Mouse (Mus musculus) olfactory bulb, adult 2 months (tissue): ENCODE data around the gene Abcf2. TPM values are rescaled to one million over a fixed set of nuclear protein-coding genes. Genes with fewer than 3 reads are reported as not detected.

Experiments used
- H3K27ac ChIP-seq: fragments of 200-500 bp; 2 replicates; pipeline ENCODE4 v1.5.1; 2012; ENCODE audit warnings: low read depth, low read length; ENCODE audit not compliant: insufficient read depth
- H3K4me1 ChIP-seq: fragments of 200-500 bp; 2 replicates; pipeline ENCODE4 v1.6.1; 2012; ENCODE audit warnings: low read length; ENCODE audit not compliant: control insufficient read depth, insufficient read depth
- H3K4me3 ChIP-seq: fragments of 200-500 bp; 2 replicates; pipeline ENCODE4 v1.5.1; 2012; ENCODE audit warnings: mild to moderate bottlenecking, low read depth, low read length, moderate library complexity; ENCODE audit not compliant: insufficient read depth
- CTCF ChIP-seq: fragments of 200-500 bp; IDR thresholded peaks from 2 replicates; pipeline ENCODE4 v1.5.1; 2012; ENCODE audit warnings: low read depth, mild to moderate bottlenecking, low read length, moderate library complexity; ENCODE audit not compliant: insufficient read depth
- POLR2A ChIP-seq: fragments of 200-500 bp; IDR thresholded peaks from 2 replicates; pipeline ENCODE4 v1.6.1; 2012; ENCODE audit warnings: mild to moderate bottlenecking, low read depth, low read length, moderate library complexity; ENCODE audit not compliant: insufficient read depth
- WGBS: fragments of 180-500 bp; shearing (Covaris S2); methylation state at CpG from one replicate; pipeline ENCODE4 v1.1.7; 2018; 5-methylcytosine and 5-hydroxymethylcytosine counted together
- polyA plus RNA-seq: library from polyadenylated mRNA; stranded (reverse); fragments of >200 nt; gene quantifications from 2 replicates; pipeline ENCODE4 v1.2.4, GENCODE M21; 2012; ENCODE audit warnings: low replicate concordance; ENCODE audit not compliant: missing spikeins, insufficient read depth, insufficient read length

Gene Abcf2
- polyA plus RNA-seq, 1 experiment = not detected

DNA sequence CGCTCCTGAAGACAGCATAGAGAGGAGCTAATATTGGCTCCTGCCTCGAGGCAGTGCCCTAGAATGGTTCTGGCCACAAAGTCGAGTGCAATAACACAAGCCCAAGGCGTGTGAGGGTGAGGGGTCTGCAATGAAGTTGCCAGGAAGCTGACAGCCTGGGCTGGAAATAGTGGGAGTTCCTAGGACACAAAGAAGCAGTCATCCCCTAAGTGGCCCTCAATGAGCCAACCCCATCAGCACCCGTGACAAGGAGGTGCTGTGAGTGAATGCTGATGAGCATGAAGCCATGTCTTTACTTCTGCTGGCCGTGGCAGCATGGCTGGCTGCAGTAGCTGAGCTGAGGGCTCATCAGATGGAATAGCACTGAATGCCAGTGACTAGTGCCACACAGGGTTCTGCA, 37.8 kb upstream of the Abcf2 start:
- peaks cover 36% of the 10 kb centered on the region for H3K4me1 ChIP-seq

GRCm38 (mm10) chr5:24612302-24612649, 35.0 kb upstream of the Abcf2 start:
- H3K4me1 ChIP-seq = peaks cover 41% of the 10 kb centered on the region
- TF ChIP-seq CTCF (no peak), POLR2A (no peak)
- WGBS = 58% methylated on average over 5 of the region's 5 CpGs
- no peak overlapping the region for H3K27ac ChIP-seq
- H3K4me3 ChIP-seq = no peak overlapping the region

More for the DNA sequence above, 37.8 kb upstream of the Abcf2 start:
- no peak overlapping the region for H3K27ac ChIP-seq
- no peak for TF ChIP-seq CTCF
- TF ChIP-seq POLR2A = no peak
- H3K4me3 ChIP-seq = no peak overlapping the region
- WGBS = 59% methylated on average over 6 of the region's 6 CpGs

DNA sequence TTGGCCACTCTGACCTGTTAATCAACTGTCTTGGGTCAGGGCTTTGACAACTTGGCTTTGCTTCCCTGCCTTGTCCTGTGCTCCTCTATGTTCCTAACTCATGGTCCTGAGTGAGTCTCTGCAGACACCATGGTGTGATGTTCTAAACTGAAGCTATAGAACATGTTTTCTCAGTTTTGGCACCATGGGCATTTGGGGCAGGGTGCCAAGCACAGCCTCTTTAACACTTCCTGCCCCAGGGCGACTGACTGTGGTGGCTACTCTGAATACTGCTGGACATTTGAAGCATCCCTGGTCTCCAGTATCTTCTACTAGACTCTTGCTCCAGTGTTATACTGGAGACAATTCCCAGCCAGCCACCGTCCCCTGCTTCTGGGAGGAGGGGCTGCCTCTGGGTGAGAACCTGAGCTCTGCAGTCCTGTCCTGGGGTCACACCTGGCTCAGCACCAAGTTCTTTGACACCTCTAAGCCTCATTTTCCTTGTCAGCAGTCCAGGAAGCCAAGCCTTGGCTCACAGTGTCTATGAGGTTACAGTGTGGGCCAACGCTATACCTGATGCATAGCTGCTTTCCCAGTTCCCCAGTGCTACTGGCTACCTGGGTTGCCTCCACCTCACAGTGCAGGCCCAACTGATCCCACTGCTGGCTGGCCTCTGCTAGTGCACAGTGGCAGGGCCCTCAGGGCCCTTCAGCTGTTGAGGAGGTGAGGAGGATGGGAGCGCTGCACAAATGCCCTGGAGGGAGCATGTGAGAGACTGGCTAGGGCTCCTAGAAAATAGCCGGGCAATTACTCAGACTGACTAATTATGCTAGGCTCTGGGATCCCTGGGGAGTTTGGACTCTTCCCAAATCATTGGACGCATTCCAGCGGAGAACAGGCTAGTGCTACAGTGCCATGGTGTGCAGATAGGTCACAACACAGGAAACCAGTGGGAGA, 34.4 kb upstream of the Abcf2 start:
- 34% methylated on average over 7 of the region's 7 CpGs for WGBS
- Histone ChIP-seq H3K4me3 (no peak overlapping the region), H3K27ac (no peak overlapping the region; the same call in 1 of the 2 replicates), H3K4me1 (peaks cover 44% of the 10 kb centered on the region)
- TF ChIP-seq CTCF = no peak
- no peak for TF ChIP-seq POLR2A

GRCm38 (mm10) chr5:24609388-24609787, 32.1 kb upstream of the Abcf2 start:
- Histone ChIP-seq H3K27ac (no peak overlapping the region), H3K4me3 (no peak overlapping the region), H3K4me1 (peaks cover 44% of the 10 kb centered on the region)
- TF ChIP-seq POLR2A = no peak
- TF ChIP-seq CTCF = no peak
- 77% methylated on average over 5 of the region's 5 CpGs for WGBS

DNA sequence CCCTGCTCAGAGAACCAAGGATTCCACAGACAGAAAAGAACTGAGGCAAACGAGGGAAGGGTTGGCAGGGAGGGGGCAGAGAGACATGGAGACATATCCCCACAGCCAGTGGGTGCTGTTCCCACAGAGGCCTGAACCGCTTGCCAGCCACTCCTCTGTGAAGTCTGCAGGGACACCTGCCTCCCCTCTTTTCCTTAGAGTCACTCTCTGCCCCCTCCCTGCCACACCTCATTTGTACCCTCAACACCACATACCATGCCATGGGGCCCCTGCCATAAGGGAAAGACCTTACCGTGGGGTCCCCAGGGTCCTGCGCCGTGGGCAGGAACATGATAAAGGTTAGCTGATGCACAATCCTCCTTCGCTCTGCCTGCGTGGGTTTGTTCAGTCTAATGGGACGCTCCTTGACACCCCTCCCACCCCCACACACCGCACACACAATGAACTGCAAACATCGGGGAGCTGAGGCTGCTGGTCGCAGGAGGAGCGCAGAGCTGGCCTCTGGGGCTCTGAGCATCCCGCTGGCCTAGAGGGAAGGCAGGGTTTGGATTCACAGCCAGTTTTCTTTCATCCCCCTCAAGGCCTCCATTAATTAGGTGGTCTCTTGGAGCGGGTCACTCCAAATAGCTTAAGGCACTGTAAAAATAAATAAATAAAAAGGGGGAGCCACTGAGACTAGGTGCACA, 28.9 kb upstream of the Abcf2 start:
- peaks cover 52% of the 10 kb centered on the region for H3K4me1 ChIP-seq
- WGBS = 12% methylated on average over 14 of the region's 14 CpGs
- peak overlapping the region; percentile 72 for H3K4me3 ChIP-seq
- H3K27ac ChIP-seq = peak overlapping the region; percentile 91
- TF ChIP-seq POLR2A (no peak), CTCF (no peak)

DNA sequence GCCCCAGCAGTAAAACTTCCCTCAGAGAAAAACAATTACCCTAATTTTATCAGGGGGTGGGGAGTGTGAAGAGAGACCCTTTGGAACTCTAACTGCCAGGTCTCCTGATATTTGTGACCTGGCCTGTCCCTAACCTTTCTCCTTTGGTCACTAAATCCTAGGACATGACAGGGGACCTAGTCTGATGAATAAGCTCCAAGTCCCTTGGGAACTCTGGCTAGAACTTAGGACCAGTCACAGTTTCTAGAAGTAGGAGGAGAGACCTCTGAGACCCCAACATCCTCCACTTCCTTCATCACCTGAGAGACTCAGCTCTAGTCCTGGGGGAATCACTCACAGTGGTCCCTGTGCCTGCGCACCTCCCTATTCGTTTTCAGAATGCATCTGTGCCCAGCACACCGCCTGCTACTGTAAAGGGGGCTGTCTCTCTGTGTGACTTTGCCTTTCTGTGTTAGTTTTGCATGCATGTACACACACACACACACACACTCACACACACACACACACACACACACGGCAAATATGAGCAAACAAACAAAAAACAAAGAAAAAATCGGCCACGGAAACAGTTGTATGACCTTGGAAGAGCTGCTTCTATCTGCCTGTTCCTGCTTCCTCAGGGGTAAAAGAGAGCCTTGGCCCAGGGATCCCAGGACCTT, 28.2 kb upstream of the Abcf2 start:
- peak overlapping the region; percentile 72 for H3K4me3 ChIP-seq
- H3K4me1 ChIP-seq = peaks cover 55% of the 10 kb centered on the region
- WGBS = 13% methylated on average over 6 of the region's 6 CpGs
- peak overlapping the region; percentile 91 for H3K27ac ChIP-seq
- no peak for TF ChIP-seq CTCF
- TF ChIP-seq POLR2A = no peak

DNA sequence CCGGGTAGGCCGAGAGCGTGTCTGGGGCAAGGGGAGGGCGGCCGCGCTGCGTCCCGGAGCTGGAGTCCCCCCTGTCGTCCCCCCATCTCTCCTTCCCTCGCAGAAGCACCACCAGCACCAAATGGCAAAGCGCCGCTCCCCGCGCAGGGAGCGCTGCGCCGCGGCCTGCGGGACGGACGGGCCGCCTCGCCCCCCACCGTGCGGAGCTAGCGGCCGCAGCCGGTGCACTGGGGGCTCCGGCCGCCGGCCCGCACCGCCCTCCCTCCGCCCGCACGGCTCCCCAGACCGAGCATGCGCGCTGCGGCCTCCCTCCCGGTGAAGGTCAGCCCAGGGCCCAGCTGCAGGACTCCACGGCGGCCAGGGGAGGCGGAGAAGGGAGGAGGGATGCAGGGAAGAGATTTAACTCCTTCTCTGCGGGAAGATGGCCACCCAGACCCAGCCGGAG, 27.4 kb upstream of the Abcf2 start:
- WGBS = 1% methylated on average over 42 of the region's 46 CpGs
- peak overlapping the region; percentile 91 for H3K27ac ChIP-seq
- H3K4me1 ChIP-seq = peaks cover 55% of the 10 kb centered on the region
- H3K4me3 ChIP-seq = peak overlapping the region; percentile 72
- TF ChIP-seq CTCF (no peak), POLR2A (peak; percentile 89)

GRCm38 (mm10) chr5:24604080-24604655, 26.9 kb upstream of the Abcf2 start:
- TF ChIP-seq POLR2A (no peak), CTCF (no peak)
- Histone ChIP-seq H3K4me1 (peaks cover 57% of the 10 kb centered on the region), H3K4me3 (peak overlapping the region; percentile 72), H3K27ac (peak overlapping the region; percentile 91)
- 22% methylated on average over 12 of the region's 12 CpGs for WGBS
